In genomic region chr5:78032554-78033250, GRCm38 (mm10) we compare ENCODE assay signal across 27 mouse cellular contexts.
DNase-seq lines count a peak whose midpoint lies in the region; ATAC-seq and TF ChIP-seq lines count a peak whose summit lies in the region.
"Had no signal": no experiment of that assay in that cellular context is flagged by ENCODE, and none has a peak within 500 bp of the region (broad histone marks: within the 10 kb centered on the region; RNA-seq: fewer than 3 reads in every experiment).

No protein-coding gene starts in this region.

- no peaks in the 10 kb centered on the region for H3K4me1 ChIP-seq in forebrain, embryonic 14.5 days (ENCODE audit: control insufficient read depth, insufficient read depth, low read length)
- H3K4me1 ChIP-seq in forebrain, embryonic 10.5 days: 0 out of 2 replicates have a peak, but pooled peaks cover 9% of the 10 kb centered on the region
- H3K4me1 ChIP-seq in midbrain, embryonic 15.5 days: no peaks in the 10 kb centered on the region
- H3K4me1 ChIP-seq in midbrain, embryonic 10.5 days: 0 out of 2 replicates have a peak, but pooled peaks cover 3% of the 10 kb centered on the region
- H3K4me1 ChIP-seq in midbrain, postnatal 0 days (ENCODE audit: insufficient read depth, low read length): no peaks in the 10 kb centered on the region
- H3K4me1 ChIP-seq in hindbrain, embryonic 12.5 days: no peaks in the 10 kb centered on the region
- H3K4me1 ChIP-seq: heart, embryonic 12.5 days; heart, embryonic 15.5 days; hindbrain, embryonic 10.5 days had no signal

- no peaks in the 10 kb centered on the region for H3K27me3 ChIP-seq in forebrain, embryonic 14.5 days (replicated peaks; ENCODE audit: control insufficient read depth, insufficient read depth, low read length)
- no peaks in the 10 kb centered on the region for H3K27me3 ChIP-seq in forebrain, embryonic 10.5 days (ENCODE audit: poor library complexity, severe bottlenecking)
- no peaks in the 10 kb centered on the region for H3K27me3 ChIP-seq in midbrain, embryonic 15.5 days (replicated peaks)
- H3K27me3 ChIP-seq in midbrain, embryonic 10.5 days (ENCODE audit: low read depth, poor library complexity, severe bottlenecking): no peaks in the 10 kb centered on the region
- no peaks in the 10 kb centered on the region for H3K27me3 ChIP-seq in midbrain, postnatal 0 days (ENCODE audit: insufficient read depth, low read length)
- H3K27me3 ChIP-seq in hindbrain, embryonic 12.5 days: no peaks in the 10 kb centered on the region
- H3K27me3 ChIP-seq: CH12.LX; heart, embryonic 12.5 days; heart, embryonic 15.5 days; Patski had no signal

- H3K4me2 ChIP-seq in forebrain, embryonic 14.5 days (ENCODE audit: low read length): no peak overlapping the region
- no peak overlapping the region for H3K4me2 ChIP-seq in midbrain, embryonic 15.5 days
- no peak overlapping the region for H3K4me2 ChIP-seq in midbrain, postnatal 0 days (ENCODE audit: low read depth, low read length, poor library complexity, severe bottlenecking)
- H3K4me2 ChIP-seq in hindbrain, embryonic 12.5 days (replicated peaks): no peak overlapping the region
- H3K4me2 ChIP-seq: heart, embryonic 12.5 days; heart, embryonic 15.5 days; hindbrain, embryonic 14.5 days had no signal

- TF ChIP-seq CTCF in brain, embryonic 14.5 days (IDR thresholded peaks at IDR 0.05; ENCODE audit: borderline replicate concordance, extremely low read depth, insufficient read depth, insufficient read length): no peak
- no peak for TF ChIP-seq CTCF in midbrain, postnatal 0 days (IDR thresholded peaks at IDR 0.05)

- no peaks in the 10 kb centered on the region for H3K36me3 ChIP-seq in forebrain, embryonic 14.5 days (ENCODE audit: control insufficient read depth, insufficient read depth, low read length)
- no peaks in the 10 kb centered on the region for H3K36me3 ChIP-seq in forebrain, embryonic 10.5 days (replicated peaks)
- H3K36me3 ChIP-seq in midbrain, embryonic 15.5 days (replicated peaks): no peaks in the 10 kb centered on the region
- H3K36me3 ChIP-seq in midbrain, embryonic 10.5 days: no peaks in the 10 kb centered on the region
- H3K36me3 ChIP-seq in midbrain, postnatal 0 days (ENCODE audit: insufficient read depth, low read length): no peaks in the 10 kb centered on the region
- no peaks in the 10 kb centered on the region for H3K36me3 ChIP-seq in hindbrain, embryonic 12.5 days
- H3K36me3 ChIP-seq: G1E; heart, embryonic 12.5 days; heart, embryonic 15.5 days; hindbrain, embryonic 10.5 days had no signal

- H3K9me3 ChIP-seq in forebrain, embryonic 14.5 days (replicated peaks; ENCODE audit: control insufficient read depth, low read length): no peaks in the 10 kb centered on the region
- H3K9me3 ChIP-seq in forebrain, embryonic 10.5 days: no peaks in the 10 kb centered on the region
- no peaks in the 10 kb centered on the region for H3K9me3 ChIP-seq in midbrain, embryonic 15.5 days
- no peaks in the 10 kb centered on the region for H3K9me3 ChIP-seq in midbrain, embryonic 10.5 days (replicated peaks)
- H3K9me3 ChIP-seq in midbrain, postnatal 0 days (ENCODE audit: low read length): no peaks in the 10 kb centered on the region
- H3K9me3 ChIP-seq in hindbrain, embryonic 12.5 days (replicated peaks): no peaks in the 10 kb centered on the region
- H3K9me3 ChIP-seq: heart, embryonic 12.5 days; heart, embryonic 15.5 days; hindbrain, embryonic 10.5 days had no signal

- TF ChIP-seq POLR2A in brain, embryonic 14.5 days (IDR thresholded peaks at IDR 0.05; ENCODE audit: borderline replicate concordance, extremely low read depth, insufficient read depth, insufficient read length, poor library complexity, severe bottlenecking): no peak

- WGBS in forebrain, embryonic 14.5 days: 41% methylated on average over 4 of the region's 4 CpGs
- 65% methylated on average over 4 of the region's 4 CpGs for WGBS in forebrain, embryonic 10.5 days
- 31% methylated on average over 4 of the region's 4 CpGs for WGBS in midbrain, embryonic 15.5 days
- WGBS in midbrain, embryonic 10.5 days: 63% methylated on average over 4 of the region's 4 CpGs
- WGBS in midbrain, postnatal 0 days: 28% methylated on average over 4 of the region's 4 CpGs
- 66% methylated on average over 4 of the region's 4 CpGs for WGBS in hindbrain, embryonic 12.5 days

- DNase-seq in forebrain, embryonic 14.5 days (ENCODE audit: low spot score): peak; percentile 23
- no peak for DNase-seq in forebrain, embryonic 10.5 days (ENCODE audit: extremely low spot score, low spot score)
- no peak for DNase-seq in midbrain, embryonic 10.5 days (ENCODE audit: low spot score)
- peak; percentile 73 for DNase-seq in brain, embryonic 14.5 days (ENCODE audit: low read depth)
- no peak for DNase-seq in midbrain, postnatal 0 days (ENCODE audit: low spot score)
- DNase-seq: adrenal gland, adult 2 months; adrenal gland, postnatal 14 days; B cell, adult 2 months; cerebellum, adult 18-20 months; cerebellum, adult 9-10 months; cerebellum, postnatal 14 days; gastrocnemius, postnatal 25 days; heart, adult 18-20 months; heart, postnatal 10 days; heart, postnatal 36 days had no signal

- H3K9ac ChIP-seq in forebrain, embryonic 14.5 days (ENCODE audit: low read length): no peak overlapping the region
- no peak overlapping the region for H3K9ac ChIP-seq in midbrain, embryonic 15.5 days
- no peak overlapping the region for H3K9ac ChIP-seq in midbrain, postnatal 0 days (replicated peaks; ENCODE audit: low read length, poor library complexity, severe bottlenecking)
- H3K9ac ChIP-seq in hindbrain, embryonic 12.5 days: no peak overlapping the region
- H3K9ac ChIP-seq: heart, embryonic 12.5 days; heart, embryonic 15.5 days; hindbrain, embryonic 14.5 days had no signal

- ATAC-seq in forebrain, embryonic 14.5 days: no peak
- peak; percentile 72 for ATAC-seq in midbrain, embryonic 15.5 days (replicated peaks)
- ATAC-seq in midbrain, postnatal 0 days (ENCODE audit: low FRiP score): no peak
- no peak for ATAC-seq in inflammation-experienced regulatory T-cells, adult 6 months
- ATAC-seq in hindbrain, embryonic 12.5 days (ENCODE audit: low FRiP score): no peak
- ATAC-seq: hindbrain, postnatal 0 days; intestine, postnatal 0 days; Patski had no signal

- no peak overlapping the region for H3K4me3 ChIP-seq in forebrain, embryonic 14.5 days (ENCODE audit: low read depth, low read length)
- H3K4me3 ChIP-seq in forebrain, embryonic 10.5 days: no peak overlapping the region
- no peak overlapping the region for H3K4me3 ChIP-seq in midbrain, embryonic 15.5 days
- H3K4me3 ChIP-seq in midbrain, embryonic 10.5 days: no peak overlapping the region
- no peak overlapping the region for H3K4me3 ChIP-seq in midbrain, postnatal 0 days (ENCODE audit: low read depth, low read length)
- no peak overlapping the region for H3K4me3 ChIP-seq in hindbrain, embryonic 12.5 days
- H3K4me3 ChIP-seq: heart, embryonic 12.5 days; heart, embryonic 15.5 days; hindbrain, embryonic 10.5 days had no signal

- H3K27ac ChIP-seq in forebrain, embryonic 14.5 days (ENCODE audit: low read depth, low read length): no peak overlapping the region
- no peak overlapping the region for H3K27ac ChIP-seq in forebrain, embryonic 10.5 days
- H3K27ac ChIP-seq in midbrain, embryonic 15.5 days: 0 out of 2 replicates have a peak overlapping the region, but pooled peaks have one; percentile 2
- no peak overlapping the region for H3K27ac ChIP-seq in midbrain, embryonic 10.5 days (replicated peaks)
- 0 out of 2 replicates have a peak overlapping the region, but pooled peaks have one; percentile 4 for H3K27ac ChIP-seq in midbrain, postnatal 0 days (ENCODE audit: low read depth, low read length)
- H3K27ac ChIP-seq in hindbrain, embryonic 12.5 days: no peak overlapping the region
- H3K27ac ChIP-seq: heart, embryonic 15.5 days; hindbrain, embryonic 10.5 days; hindbrain, embryonic 14.5 days; hindbrain, postnatal 0 days had no signal

Comparison
In these comparisons a context has a peak if more than half of its experiments do, and no peak if none do; other contexts are left out.
1. DNase-seq: peak in forebrain, embryonic 14.5 days (single experiment) and brain, embryonic 14.5 days (single experiment); none in forebrain, embryonic 10.5 days (single experiment), midbrain, embryonic 10.5 days (single experiment) and midbrain, postnatal 0 days (single experiment).
2. H3K27ac ChIP-seq: peak in midbrain, embryonic 15.5 days (single experiment) and midbrain, postnatal 0 days (single experiment); none in forebrain, embryonic 14.5 days (single experiment), forebrain, embryonic 10.5 days (single experiment), midbrain, embryonic 10.5 days (single experiment) and hindbrain, embryonic 12.5 days (single experiment).